ENCODE assay signal across 8 mouse cellular contexts in the genomic region with DNA sequence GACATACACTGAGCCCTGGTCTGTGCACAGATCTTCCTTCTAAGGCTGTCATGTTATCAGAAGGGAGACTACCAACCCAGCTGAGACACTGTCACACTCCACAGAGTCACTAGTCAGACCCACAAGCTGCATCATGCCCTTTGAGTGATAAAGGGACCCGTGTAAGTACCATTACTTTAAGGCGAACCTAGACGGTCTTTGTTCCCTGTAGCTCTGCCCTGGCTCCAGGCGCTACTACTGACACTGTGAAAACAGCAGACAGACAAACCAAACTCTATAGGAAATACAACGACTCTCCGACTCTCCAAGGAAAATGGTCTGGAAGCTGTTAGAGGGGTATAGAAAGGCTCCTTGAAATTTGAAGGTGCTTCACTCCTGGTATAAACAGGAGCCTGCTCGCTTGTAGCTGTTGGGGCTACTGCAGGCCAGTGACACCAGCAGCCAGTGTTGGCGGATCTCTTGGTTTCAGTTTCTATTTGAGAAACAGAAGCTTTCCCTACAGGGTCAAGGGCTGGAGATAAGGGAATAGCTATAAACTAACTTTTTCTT.
A peak's percentile ranks its signal among the peaks of the same experiment; 100 is the strongest.
DNase-seq lines count a peak whose midpoint lies in the region; ATAC-seq and TF ChIP-seq lines count a peak whose summit lies in the region.
"Had no signal": no experiment of that assay in that cellular context is flagged by ENCODE, and none has a peak within 500 bp of the region (broad histone marks: within the 10 kb centered on the region; RNA-seq: fewer than 3 reads in every experiment).

No protein-coding gene starts in this region.

- H3K4me3 ChIP-seq in kidney, adult 2 months (ENCODE audit: insufficient read depth, low read depth, low read length) = peak overlapping the region; percentile 15
- H3K4me3 ChIP-seq in kidney, embryonic 16.5 days (ENCODE audit: low read length) = no peak overlapping the region
- peak overlapping the region; percentile 48 for H3K4me3 ChIP-seq in bone marrow macrophage, adult 2 months (ENCODE audit: insufficient read depth, low read length)
- H3K4me3 ChIP-seq in small intestine, adult 2 months (ENCODE audit: low read depth, low read length) = no peak overlapping the region; the same call in 1 of the 2 replicates
- H3K4me3 ChIP-seq: lung, embryonic 15.5 days had no signal

- no peaks in the 10 kb centered on the region for H3K36me3 ChIP-seq in kidney, adult 2 months (ENCODE audit: control insufficient read depth, insufficient read depth, low read length)
- H3K36me3 ChIP-seq in kidney, embryonic 16.5 days (ENCODE audit: insufficient read depth, low read length) = no peaks in the 10 kb centered on the region
- peaks cover 2% of the 10 kb centered on the region; the same call in 1 of the 2 replicates for H3K36me3 ChIP-seq in small intestine, adult 2 months (ENCODE audit: control insufficient read depth, insufficient read depth, low read length)

- H3K9ac ChIP-seq in kidney, embryonic 16.5 days (replicated peaks; ENCODE audit: low read length) = no peak overlapping the region
- H3K9ac ChIP-seq: lung, embryonic 15.5 days had no signal

- H3K27ac ChIP-seq in kidney, adult 2 months (ENCODE audit: insufficient read depth, low read depth, low read length) = peak overlapping the region; percentile 89
- no peak overlapping the region for H3K27ac ChIP-seq in kidney, embryonic 16.5 days (ENCODE audit: low read length)
- H3K27ac ChIP-seq in bone marrow macrophage, adult 2 months (ENCODE audit: insufficient read depth, low read depth, low read length) = peak overlapping the region; percentile 15
- peak overlapping the region; percentile 88 for H3K27ac ChIP-seq in small intestine, adult 2 months (ENCODE audit: insufficient read depth, low read depth, low read length)
- H3K27ac ChIP-seq: lung, embryonic 15.5 days had no signal

- no peak overlapping the region for H3K4me2 ChIP-seq in kidney, embryonic 16.5 days (replicated peaks; ENCODE audit: low read depth, low read length)
- H3K4me2 ChIP-seq: lung, embryonic 15.5 days had no signal

- H3K4me1 ChIP-seq in kidney, adult 2 months (ENCODE audit: control insufficient read depth, insufficient read depth, low read length) = peaks cover 21% of the 10 kb centered on the region; the same call in 1 of the 2 replicates
- peaks cover 46% of the 10 kb centered on the region for H3K4me1 ChIP-seq in kidney, embryonic 16.5 days (ENCODE audit: insufficient read depth, low read length)
- H3K4me1 ChIP-seq in bone marrow macrophage, adult 2 months (ENCODE audit: control insufficient read depth, insufficient read depth, low read length) = peaks cover 31% of the 10 kb centered on the region
- peaks cover 35% of the 10 kb centered on the region for H3K4me1 ChIP-seq in small intestine, adult 2 months (ENCODE audit: control insufficient read depth, insufficient read depth, insufficient read length, low read length)

- no peaks in the 10 kb centered on the region for H3K9me3 ChIP-seq in kidney, embryonic 16.5 days (ENCODE audit: low read length)
- H3K9me3 ChIP-seq: lung, embryonic 15.5 days had no signal

- no peak for TF ChIP-seq POLR2A in kidney, adult 2 months (IDR thresholded peaks at IDR 0.05; ENCODE audit: low read depth, low read length)
- no peak for TF ChIP-seq POLR2A in bone marrow macrophage, adult 2 months (IDR thresholded peaks at IDR 0.05; ENCODE audit: borderline replicate concordance, low read depth, low read length)
- peak; percentile 22; the same call in 1 of the 2 replicates for TF ChIP-seq POLR2A in small intestine, adult 2 months (IDR thresholded peaks at IDR 0.05; ENCODE audit: low read depth, low read length)

- peak; percentile 80 for DNase-seq in kidney, adult 2 months
- DNase-seq in CD4-positive, CD25-positive, alpha-beta regulatory T cell, adult 2 months (ENCODE audit: low read depth, low spot score) = peak; percentile 42
- DNase-seq in induced T-regulatory cell, adult 2 months (ENCODE audit: low read depth) = peak; percentile 69
- DNase-seq in left cerebral cortex, adult 9 months (ENCODE audit: low spot score in 2 of 2) = no peak

- 22% methylated on average over 8 of the region's 8 CpGs for WGBS in kidney, adult 2 months
- 60% methylated on average over 8 of the region's 8 CpGs for WGBS in kidney, embryonic 16.5 days
- 2% methylated on average over 8 of the region's 8 CpGs for WGBS in small intestine, adult 2 months

- no peak for ATAC-seq in kidney, embryonic 16.5 days (ENCODE audit: low FRiP score, low TSS enrichment)

- H3K27me3 ChIP-seq in kidney, adult 2 months (replicated peaks; ENCODE audit: control insufficient read depth, insufficient read depth, low read length) = no peaks in the 10 kb centered on the region
- peaks cover 4% of the 10 kb centered on the region for H3K27me3 ChIP-seq in kidney, embryonic 16.5 days (ENCODE audit: insufficient read depth, low read length)
- H3K27me3 ChIP-seq in small intestine, adult 2 months (ENCODE audit: control insufficient read depth, insufficient read depth, low read length) = no peaks in the 10 kb centered on the region

- no peak for TF ChIP-seq CTCF in kidney, adult 2 months (conservative IDR thresholded peaks at IDR 0.05; ENCODE audit: insufficient read depth, insufficient read length, low read depth, low read length)
- TF ChIP-seq CTCF in bone marrow macrophage, adult 2 months (IDR thresholded peaks at IDR 0.05; ENCODE audit: low read depth, low read length) = no peak
- no peak for TF ChIP-seq CTCF in small intestine, adult 2 months (IDR thresholded peaks at IDR 0.05; ENCODE audit: extremely low read depth, insufficient read length, insufficient replicate concordance, low read depth, low read length)

Comparison
In these comparisons a context has a peak if more than half of its experiments do, and no peak if none do; other contexts are left out.
1. H3K4me3 ChIP-seq: peak in kidney, adult 2 months (single experiment) and bone marrow macrophage, adult 2 months (single experiment); none in kidney, embryonic 16.5 days (single experiment) and small intestine, adult 2 months (single experiment).
2. DNase-seq: peak in kidney, adult 2 months (single experiment), CD4-positive, CD25-positive, alpha-beta regulatory T cell, adult 2 months (single experiment) and induced T-regulatory cell, adult 2 months (single experiment); none in left cerebral cortex, adult 9 months (0 of 2).